Mouse (Mus musculus): ENCODE measurements around the gene Asb7.

- no peak for TF ChIP-seq CTCF (IDR thresholded peaks at IDR 0.05; ENCODE audit: borderline replicate concordance, control insufficient read depth, extremely low read depth, insufficient read depth, low read length, poor library complexity)
- TF ChIP-seq POLR2A (IDR thresholded peaks at IDR 0.05; ENCODE audit: control insufficient read depth, extremely low read depth, insufficient read depth, low read length, poor library complexity), result no peak
These were observed 87.5 kb downstream of the Asb7 start for GRCm38 (mm10) chr7:66601846-66602245.
